Mouse (Mus musculus) embryonic facial prominence, embryonic 10.5 days (tissue): ENCODE measurements around the gene Mosmo. TPM values are rescaled to one million over a fixed set of nuclear protein-coding genes. Genes with fewer than 3 reads are reported as not detected.

Source experiments
- DNase-seq: peaks from one replicate; pipeline ENCODE4 v3.0.0-alpha.2; 2017; ENCODE audit warnings: low spot score
- H3K27ac ChIP-seq: fragments of 300-500 bp; sonication (generic); replicated peaks from 2 replicates; pipeline ENCODE4 v1.5.1; 2016; ENCODE audit warnings: mild to moderate bottlenecking
- H3K27me3 ChIP-seq: fragments of 300-500 bp; sonication (generic); replicated peaks from 2 replicates; pipeline ENCODE4 v1.6.1; 2016; ENCODE audit warnings: low read depth, mild to moderate bottlenecking; ENCODE audit not compliant: poor library complexity, severe bottlenecking
- H3K36me3 ChIP-seq: fragments of 300-500 bp; sonication (generic); replicated peaks from 2 replicates; pipeline ENCODE4 v1.6.1; 2016; ENCODE audit warnings: mild to moderate bottlenecking, moderate library complexity
- H3K4me1 ChIP-seq: fragments of 300-500 bp; sonication (generic); 2 replicates; pipeline ENCODE4 v1.6.1; 2016
- H3K4me3 ChIP-seq: fragments of 300-500 bp; sonication (generic); 2 replicates; pipeline ENCODE4 v1.5.1; 2016; ENCODE audit warnings: mild to moderate bottlenecking, moderate library complexity
- H3K9me3 ChIP-seq: fragments of 300-500 bp; sonication (generic); 2 replicates; pipeline ENCODE4 v1.6.1; 2016; ENCODE audit warnings: mild to moderate bottlenecking
- WGBS: fragments of 180-500 bp; shearing (Covaris S2); methylation state at CpG from one replicate; pipeline ENCODE4 v1.1.7; 2016; 5-methylcytosine and 5-hydroxymethylcytosine counted together
- polyA plus RNA-seq: library from polyadenylated mRNA; unstranded; fragments of >200 nt; fragmentation: Nextera tagmentation; extraction: Ambion mirVana; gene quantifications from 2 replicates; pipeline ENCODE4 v1.2.1, GENCODE M21; 2016

The Mosmo gene
- polyA plus RNA-seq, 1 experiment from 2014 or later: 15.1 TPM

DNA sequence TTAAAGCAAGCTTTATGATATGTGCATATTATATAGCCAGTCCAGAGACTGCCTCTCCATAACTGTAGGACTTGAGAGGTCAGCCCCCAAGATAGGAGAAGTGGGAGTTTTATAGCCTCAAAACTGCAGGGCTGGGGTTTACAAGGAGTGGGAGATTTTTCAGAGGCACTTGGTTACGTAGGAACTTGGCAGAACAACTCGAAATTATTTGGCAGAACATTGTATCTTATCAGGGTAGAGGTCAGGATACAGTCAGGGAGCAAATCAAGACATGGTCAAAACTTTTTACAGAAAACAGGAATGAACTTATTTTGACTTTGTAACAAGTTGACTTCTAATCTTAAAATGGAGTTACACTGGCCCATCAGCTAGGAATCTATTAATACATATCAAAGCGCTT, 68.6 kb downstream of the Mosmo start:
- no peak overlapping the region for H3K4me3 ChIP-seq
- no peaks in the 10 kb centered on the region for H3K9me3 ChIP-seq

DNA sequence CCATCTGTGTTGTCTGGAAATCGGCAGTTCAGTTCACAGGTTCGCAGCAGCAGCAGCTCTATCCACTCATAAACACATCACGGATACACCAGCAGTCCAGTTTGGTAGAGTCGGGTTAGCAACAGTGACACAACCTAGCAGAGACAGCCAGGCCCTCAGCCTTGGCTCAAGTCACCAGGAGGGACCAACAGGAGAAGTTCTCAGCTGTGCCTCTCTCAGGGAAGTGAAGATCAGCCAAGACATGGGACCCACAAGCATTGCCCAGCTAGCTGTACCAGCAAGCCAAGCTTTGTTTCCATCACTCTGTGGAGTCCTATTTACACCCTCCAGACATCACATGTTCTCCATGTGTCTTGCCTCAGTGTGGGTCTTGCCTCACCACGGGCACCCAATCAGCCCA, 69.4 kb downstream of the Mosmo start:
- H3K36me3 ChIP-seq: no peaks in the 10 kb centered on the region
- no peaks in the 10 kb centered on the region for H3K4me1 ChIP-seq
- H3K9me3 ChIP-seq: no peaks in the 10 kb centered on the region
- no peak for DNase-seq
- no peak overlapping the region for H3K4me3 ChIP-seq
- WGBS: 89% methylated on average over 5 of the region's 5 CpGs
- no peaks in the 10 kb centered on the region for H3K27me3 ChIP-seq
- H3K27ac ChIP-seq: no peak overlapping the region

More for the DNA sequence above, 68.6 kb downstream of the Mosmo start:
- Histone ChIP-seq H3K27me3 (no peaks in the 10 kb centered on the region), H3K27ac (no peak overlapping the region), H3K4me1 (no peaks in the 10 kb centered on the region), H3K36me3 (no peaks in the 10 kb centered on the region)
- no peak for DNase-seq
- 85% methylated on average over 3 of the region's 3 CpGs for WGBS

GRCm38 (mm10) chr7:120748478-120748877, 71.1 kb downstream of the Mosmo start:
- no peaks in the 10 kb centered on the region for H3K27me3 ChIP-seq
- no peaks in the 10 kb centered on the region for H3K9me3 ChIP-seq
- H3K36me3 ChIP-seq: no peaks in the 10 kb centered on the region
- DNase-seq: no peak
- no peak overlapping the region for H3K27ac ChIP-seq
- H3K4me1 ChIP-seq: no peaks in the 10 kb centered on the region
- H3K4me3 ChIP-seq: no peak overlapping the region

DNA sequence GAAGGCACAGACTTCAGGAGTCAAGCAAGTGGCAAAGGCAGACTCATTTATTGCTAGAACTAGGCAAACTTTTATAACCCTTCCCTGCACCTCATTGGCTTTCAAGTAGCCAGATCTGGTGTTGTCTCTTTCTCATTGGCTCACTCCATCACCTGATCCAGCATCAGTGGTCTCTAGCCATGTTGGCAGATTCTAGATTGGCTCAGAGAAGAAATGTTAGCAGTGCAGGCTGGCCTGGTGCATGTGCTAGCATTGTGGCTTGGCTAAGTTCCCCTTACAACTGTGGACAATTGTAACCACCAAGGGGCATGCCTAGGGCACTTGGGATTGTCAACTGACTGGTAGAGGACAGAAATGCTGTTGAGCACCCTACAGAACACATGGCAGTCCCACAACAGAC, 73.9 kb downstream of the Mosmo start:
- Histone ChIP-seq H3K4me1 (no peaks in the 10 kb centered on the region), H3K9me3 (no peaks in the 10 kb centered on the region), H3K27ac (no peak overlapping the region), H3K36me3 (no peaks in the 10 kb centered on the region), H3K27me3 (no peaks in the 10 kb centered on the region), H3K4me3 (no peak overlapping the region)
- no peak for DNase-seq

- no peaks in the 10 kb centered on the region for H3K9me3 ChIP-seq
- H3K36me3 ChIP-seq: no peaks in the 10 kb centered on the region
- DNase-seq: no peak
- WGBS: 90% methylated on average over 7 of the region's 7 CpGs
- H3K4me1 ChIP-seq: no peaks in the 10 kb centered on the region
- no peak overlapping the region for H3K27ac ChIP-seq
- H3K4me3 ChIP-seq: no peak overlapping the region
- H3K27me3 ChIP-seq: no peaks in the 10 kb centered on the region
Observed at GRCm38 (mm10) chr7:120751906-120752305, 74.5 kb downstream of the Mosmo start.

GRCm38 (mm10) chr7:120754671-120755070, 77.3 kb downstream of the Mosmo start:
- H3K4me1 ChIP-seq: no peaks in the 10 kb centered on the region
- whole genome bisulfite sequencing: 10% methylated on average over 5 of the region's 5 CpGs
- no peak overlapping the region for H3K4me3 ChIP-seq
- H3K9me3 ChIP-seq: no peaks in the 10 kb centered on the region
- DNase-seq: peak; percentile 89
- no peak overlapping the region for H3K27ac ChIP-seq
- no peaks in the 10 kb centered on the region for H3K27me3 ChIP-seq
- H3K36me3 ChIP-seq: no peaks in the 10 kb centered on the region

DNA sequence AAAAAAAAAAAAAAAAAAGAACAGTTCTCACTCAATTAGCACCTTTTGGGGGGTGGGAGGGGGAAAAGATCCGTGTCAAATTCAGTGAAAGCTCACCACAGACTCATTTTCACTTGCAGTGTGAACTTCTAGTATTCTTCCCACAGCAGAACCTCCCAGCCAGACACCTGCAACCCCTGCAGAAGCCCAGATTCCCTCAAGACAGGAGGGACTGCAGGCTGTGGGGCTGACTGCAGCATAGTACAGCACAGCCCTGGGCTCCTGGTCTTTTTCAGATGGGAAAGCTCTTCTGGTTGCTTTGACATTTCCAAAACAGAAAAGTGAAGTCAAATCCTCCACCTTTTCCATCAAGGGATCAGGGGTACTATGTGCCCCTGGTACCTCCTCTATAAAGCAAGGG, 90.0 kb downstream of the Mosmo start:
- Histone ChIP-seq H3K27me3 (no peaks in the 10 kb centered on the region), H3K9me3 (no peaks in the 10 kb centered on the region), H3K4me3 (no peak overlapping the region), H3K27ac (no peak overlapping the region), H3K4me1 (peaks cover 12% of the 10 kb centered on the region), H3K36me3 (no peaks in the 10 kb centered on the region)
- no peak for DNase-seq
- 3% methylated on average over 1 of the region's 1 CpGs for WGBS

DNA sequence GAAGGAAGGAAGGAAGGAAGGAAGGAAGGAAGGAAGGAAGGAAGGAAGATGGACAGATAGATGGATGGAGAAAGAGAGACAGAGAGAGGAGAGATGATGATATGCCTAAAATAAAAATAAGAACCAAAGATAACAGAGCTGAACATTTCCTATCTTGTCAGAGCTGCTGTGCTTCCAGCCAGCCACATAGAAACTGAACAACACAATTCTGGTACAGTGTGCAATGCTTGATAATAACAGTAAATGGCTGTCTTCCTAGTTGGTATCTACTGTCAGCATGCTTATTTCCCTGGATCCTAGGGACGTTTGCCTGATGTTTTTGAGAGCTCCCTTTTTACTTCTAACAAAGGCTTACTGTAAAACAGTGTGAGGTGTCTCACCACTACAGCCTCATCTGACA, 94.0 kb downstream of the Mosmo start:
- WGBS: 57% methylated on average over 1 of the region's 1 CpGs
- Histone ChIP-seq H3K4me3 (no peak overlapping the region), H3K4me1 (peaks cover 12% of the 10 kb centered on the region), H3K27me3 (no peaks in the 10 kb centered on the region), H3K36me3 (no peaks in the 10 kb centered on the region), H3K27ac (no peak overlapping the region), H3K9me3 (no peaks in the 10 kb centered on the region)
- DNase-seq: no peak

DNA sequence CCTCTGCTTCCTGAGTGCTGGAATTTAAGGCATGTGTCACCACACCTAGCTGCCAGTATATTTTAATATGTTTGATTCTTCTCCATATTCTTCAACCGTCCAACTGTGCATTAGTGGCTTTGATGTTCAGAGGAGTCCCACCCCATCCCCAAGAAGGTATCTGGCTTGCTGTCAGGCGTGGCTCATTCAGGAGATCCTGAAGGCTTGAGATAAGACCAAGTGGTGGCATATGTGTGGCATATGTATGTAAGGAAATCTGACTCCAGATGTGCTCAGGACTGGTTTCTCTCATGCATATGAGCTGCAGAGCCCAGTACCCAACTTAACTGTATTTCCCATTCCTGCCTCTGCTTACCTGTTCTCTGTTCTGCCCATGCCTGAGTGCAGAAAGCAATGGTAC, 100.6 kb downstream of the Mosmo start:
- no peak overlapping the region for H3K27ac ChIP-seq
- no peaks in the 10 kb centered on the region for H3K36me3 ChIP-seq
- H3K27me3 ChIP-seq: no peaks in the 10 kb centered on the region
- WGBS: 69% methylated on average over 2 of the region's 2 CpGs
- no peaks in the 10 kb centered on the region for H3K9me3 ChIP-seq
- no peak for DNase-seq
- no peaks in the 10 kb centered on the region for H3K4me1 ChIP-seq
- H3K4me3 ChIP-seq: no peak overlapping the region

Other genes with a start within 250 kb of the Mosmo start
- 175 and 186 TPM in 2 replicates for gene Uqcrc2, start 42.4 kb upstream of the Mosmo start, polyA plus RNA-seq
- gene Pdzd9, start 7.3 kb upstream of the Mosmo start, polyA plus RNA-seq: 0.30 and 0.36 TPM in 2 replicates
- gene Vwa3a, start 61.7 kb downstream of the Mosmo start, polyA plus RNA-seq: 0.07 and 0.47 TPM in 2 replicates
- not detected in 2 replicates for gene Gm5737, start 134.7 kb downstream of the Mosmo start, polyA plus RNA-seq
- 33.8 and 34.5 TPM in 2 replicates for gene Eef2k, start 165.2 kb downstream of the Mosmo start, polyA plus RNA-seq
- 42.9 and 44.8 TPM in 2 replicates for gene Polr3e, start 240.1 kb downstream of the Mosmo start, polyA plus RNA-seq